16 mouse cellular contexts compared by ENCODE assay signal in the genomic region with DNA sequence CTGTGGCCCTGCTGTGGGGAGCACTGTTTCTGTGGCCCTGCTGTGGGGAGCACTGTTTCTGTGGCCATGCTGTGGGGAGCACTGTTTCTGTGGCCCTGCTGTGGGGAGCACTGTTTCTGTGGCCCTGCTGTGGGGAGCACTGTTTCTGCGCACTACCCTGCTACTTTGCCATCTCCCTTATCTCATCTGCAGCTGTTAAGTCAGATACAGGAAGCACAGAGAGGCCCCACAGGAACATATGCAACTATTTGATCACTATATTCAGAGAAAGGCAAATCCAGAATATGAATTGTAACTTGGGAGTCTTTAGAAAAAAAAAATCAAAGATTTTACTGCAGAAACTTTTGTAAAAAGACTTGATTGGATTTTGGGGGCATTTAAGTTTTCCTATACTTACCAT.
"Had no signal": no experiment of that assay in that cellular context is flagged by ENCODE, and none has a peak within 500 bp of the region (broad histone marks: within the 10 kb centered on the region; RNA-seq: fewer than 3 reads in every experiment).

No protein-coding gene starts in this region.

- H3K4me1 ChIP-seq: limb, embryonic 13.5 days; midbrain, embryonic 10.5 days; neural tube, embryonic 15.5 days had no signal

- H3K4me2 ChIP-seq: limb, embryonic 13.5 days; neural tube, embryonic 15.5 days had no signal

- DNase-seq: kidney, adult 11 months; kidney, adult 9 months; kidney, postnatal 10 days; kidney, postnatal 4 days; left cerebral cortex, postnatal 4 days; lung, adult 18-20 months; midbrain, embryonic 14.5 days; right cerebral cortex, adult 18-20 months; right cerebral cortex, postnatal 25 days; thymus, adult 18-20 months; thymus, postnatal 14 days had no signal

- H3K4me3 ChIP-seq: layer of hippocampus, adult 2 months; limb, embryonic 13.5 days; midbrain, embryonic 10.5 days; myocyte; neural tube, embryonic 15.5 days had no signal

- H3K27me3 ChIP-seq: limb, embryonic 13.5 days; neural tube, embryonic 15.5 days had no signal

- H3K9ac ChIP-seq: limb, embryonic 13.5 days; neural tube, embryonic 15.5 days had no signal

- H3K9me3 ChIP-seq: limb, embryonic 13.5 days; midbrain, embryonic 10.5 days; neural tube, embryonic 15.5 days had no signal

- H3K27ac ChIP-seq: layer of hippocampus, adult 2 months; limb, embryonic 13.5 days; midbrain, embryonic 10.5 days; neural tube, embryonic 15.5 days had no signal
